8 mouse cellular contexts compared by ENCODE assay signal in the genomic region with DNA sequence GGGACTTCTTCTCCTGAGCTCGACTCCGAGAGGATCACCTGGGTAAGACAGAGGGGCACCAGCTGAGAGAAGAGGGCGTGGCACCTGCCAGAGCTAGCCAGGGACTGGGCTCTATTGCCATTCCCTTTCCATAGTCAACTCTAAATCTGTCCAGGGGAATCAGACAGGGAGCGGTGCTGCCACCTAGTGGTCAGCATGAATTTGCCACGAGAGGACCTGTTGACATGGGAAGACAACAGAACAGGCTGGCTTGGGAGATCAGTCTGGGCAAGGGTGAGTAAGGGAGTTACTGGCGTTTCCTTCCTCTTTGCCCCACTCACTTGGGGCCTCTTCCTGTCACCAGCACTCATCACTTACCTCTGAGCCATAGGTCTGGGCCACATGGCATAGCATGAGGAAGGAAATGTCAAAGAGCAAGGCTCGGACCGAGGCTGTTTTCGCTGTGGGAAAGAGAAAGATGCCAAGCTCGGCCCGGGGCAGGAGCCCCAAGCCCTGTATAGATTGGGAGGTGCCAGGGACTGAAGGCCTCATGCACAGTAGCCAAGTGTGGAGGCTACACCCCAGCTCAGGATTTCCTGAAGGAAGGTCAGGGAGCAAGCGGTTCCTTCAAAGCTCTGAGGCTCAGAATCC. TPM values are rescaled to one million over a fixed set of nuclear protein-coding genes. Genes with fewer than 3 reads are reported as not detected.
A peak's percentile ranks its signal among the peaks of the same experiment; 100 is the strongest.
DNase-seq lines count a peak whose midpoint lies in the region; ATAC-seq and TF ChIP-seq lines count a peak whose summit lies in the region.

No protein-coding gene starts in this region.

- DNase-seq in brain, embryonic 14.5 days (ENCODE audit: low read depth), result peak; percentile 83
- peak; percentile 73 for DNase-seq in fibroblast of lung, adult 2 months (ENCODE audit: low read depth)
- peak; percentile 92 to 94 for DNase-seq in kidney, postnatal 4 days
- peak; percentile 85 to 89 for DNase-seq in lung, adult 18-20 months
- peak; percentile 84 for DNase-seq in ovary, postnatal 14 days (ENCODE audit: low spot score)
- DNase-seq in thymus, postnatal 36 days, result peak; percentile 69 to 75

- no peaks in the 10 kb centered on the region for H3K27me3 ChIP-seq in ES-Bruce4 (ENCODE audit: control insufficient read depth, insufficient read depth, low read length, poor library complexity, severe bottlenecking)
- no peaks in the 10 kb centered on the region for H3K27me3 ChIP-seq in heart, embryonic 15.5 days

- TF ChIP-seq CTCF in ES-Bruce4 (IDR thresholded peaks at IDR 0.05; ENCODE audit: low read depth, low read length), result peak; percentile 95
- TF ChIP-seq CTCF in brain, embryonic 14.5 days (IDR thresholded peaks at IDR 0.05; ENCODE audit: borderline replicate concordance, extremely low read depth, insufficient read depth, insufficient read length), result peak; percentile 94

- no peak for TF ChIP-seq EP300 in ES-Bruce4 (IDR thresholded peaks at IDR 0.05; ENCODE audit: insufficient read depth, low read depth, low read length)

- H3K27ac ChIP-seq in ES-Bruce4 (ENCODE audit: insufficient read depth, low read length), result peak overlapping the region; percentile 31; the same call in 1 of the 2 replicates
- peak overlapping the region; percentile 84 for H3K27ac ChIP-seq in heart, embryonic 15.5 days

- H3K4me2 ChIP-seq in heart, embryonic 15.5 days, result 0 out of 2 replicates have a peak overlapping the region, but pooled peaks have one; percentile 14

- WGBS in heart, embryonic 15.5 days, result 38% methylated on average over 12 of the region's 12 CpGs

- H3K9me3 ChIP-seq in ES-Bruce4 (replicated peaks; ENCODE audit: control insufficient read depth, insufficient read depth, low read length, poor library complexity, severe bottlenecking), result no peaks in the 10 kb centered on the region
- no peaks in the 10 kb centered on the region for H3K9me3 ChIP-seq in heart, embryonic 15.5 days (replicated peaks)

- no peaks in the 10 kb centered on the region; the same call in 1 of the 2 replicates for H3K36me3 ChIP-seq in ES-Bruce4 (ENCODE audit: control insufficient read depth, insufficient read depth, low read length, poor library complexity, severe bottlenecking)
- peaks cover 48% of the 10 kb centered on the region; the same call in 1 of the 2 replicates for H3K36me3 ChIP-seq in heart, embryonic 15.5 days

- H3K4me1 ChIP-seq in ES-Bruce4 (ENCODE audit: control insufficient read depth, insufficient read depth, low read length), result no peaks in the 10 kb centered on the region
- H3K4me1 ChIP-seq in heart, embryonic 15.5 days (replicated peaks), result peaks cover 37% of the 10 kb centered on the region

- TF ChIP-seq POLR2A in ES-Bruce4 (IDR thresholded peaks at IDR 0.05; ENCODE audit: insufficient read depth, low read length), result no peak
- TF ChIP-seq POLR2A in brain, embryonic 14.5 days (IDR thresholded peaks at IDR 0.05; ENCODE audit: borderline replicate concordance, extremely low read depth, insufficient read depth, insufficient read length, poor library complexity, severe bottlenecking), result no peak

- H3K4me3 ChIP-seq in ES-Bruce4 (ENCODE audit: low read depth, low read length), result no peak overlapping the region
- H3K4me3 ChIP-seq in heart, embryonic 15.5 days, result no peak overlapping the region

- ATAC-seq in heart, embryonic 15.5 days (replicated peaks; ENCODE audit: insufficient number of reproducible peaks, insufficient read depth, low FRiP score, low read depth), result peak; percentile 21; the same call in 1 of the 2 replicates

- H3K9ac ChIP-seq in ES-Bruce4 (ENCODE audit: low read depth, poor library complexity, severe bottlenecking), result no peak overlapping the region
- no peak overlapping the region for H3K9ac ChIP-seq in heart, embryonic 15.5 days

RNA-seq across cellular contexts. Expression of a gene that starts 9.5 kb away (rescaled TPM):
- polyA plus RNA-seq in ES-Bruce4 (2011; ENCODE audit: insufficient read depth, insufficient read length, low read depth, missing spikeins), result not detected in 2 replicates
- polyA plus RNA-seq in brain, embryonic 14.5 days (2012; rRNA removed), result 0.10 TPM in 1 of 2 replicates, not detected in the other
- not detected in 2 replicates for polyA plus RNA-seq in heart, embryonic 15.5 days (2015; fragmentation: Nextera tagmentation; extraction: Ambion mirVana)

RNA-seq across cellular contexts. Expression of a gene that starts 18.7 kb away (rescaled TPM):
- polyA plus RNA-seq in ES-Bruce4 (2011; ENCODE audit: insufficient read depth, insufficient read length, low read depth, missing spikeins), result 83.5 and 85.8 TPM in 2 replicates
- polyA plus RNA-seq in brain, embryonic 14.5 days (2012; rRNA removed), result 134 and 170 TPM in 2 replicates
- polyA plus RNA-seq in heart, embryonic 15.5 days (2015; fragmentation: Nextera tagmentation; extraction: Ambion mirVana), result 33.5 and 43.0 TPM in 2 replicates

RNA-seq across cellular contexts. Expression of a gene that starts 28.2 kb away (rescaled TPM):
- 123 and 129 TPM in 2 replicates for polyA plus RNA-seq in ES-Bruce4 (2011; ENCODE audit: insufficient read depth, insufficient read length, low read depth, missing spikeins)
- 201 and 217 TPM in 2 replicates for polyA plus RNA-seq in brain, embryonic 14.5 days (2012; rRNA removed)
- polyA plus RNA-seq in heart, embryonic 15.5 days (2015; fragmentation: Nextera tagmentation; extraction: Ambion mirVana), result 141 and 177 TPM in 2 replicates

RNA-seq across cellular contexts. Expression of a gene that starts 29.9 kb away (rescaled TPM):
- polyA plus RNA-seq in ES-Bruce4 (2011; ENCODE audit: insufficient read depth, insufficient read length, low read depth, missing spikeins), result 20.7 and 24.6 TPM in 2 replicates
- 600 and 616 TPM in 2 replicates for polyA plus RNA-seq in brain, embryonic 14.5 days (2012; rRNA removed)
- 34.8 and 39.5 TPM in 2 replicates for polyA plus RNA-seq in heart, embryonic 15.5 days (2015; fragmentation: Nextera tagmentation; extraction: Ambion mirVana)

RNA-seq across cellular contexts. Expression of a gene that starts 46.4 kb away (rescaled TPM):
- polyA plus RNA-seq in ES-Bruce4 (2011; ENCODE audit: insufficient read depth, insufficient read length, low read depth, missing spikeins), result 0.22 and 0.56 TPM in 2 replicates
- 0.09 TPM in 1 of 2 replicates, not detected in the other for polyA plus RNA-seq in brain, embryonic 14.5 days (2012; rRNA removed)
- not detected in 2 replicates for polyA plus RNA-seq in heart, embryonic 15.5 days (2015; fragmentation: Nextera tagmentation; extraction: Ambion mirVana)
